Mouse (Mus musculus): ENCODE results near the gene Nabp2.

DNA sequence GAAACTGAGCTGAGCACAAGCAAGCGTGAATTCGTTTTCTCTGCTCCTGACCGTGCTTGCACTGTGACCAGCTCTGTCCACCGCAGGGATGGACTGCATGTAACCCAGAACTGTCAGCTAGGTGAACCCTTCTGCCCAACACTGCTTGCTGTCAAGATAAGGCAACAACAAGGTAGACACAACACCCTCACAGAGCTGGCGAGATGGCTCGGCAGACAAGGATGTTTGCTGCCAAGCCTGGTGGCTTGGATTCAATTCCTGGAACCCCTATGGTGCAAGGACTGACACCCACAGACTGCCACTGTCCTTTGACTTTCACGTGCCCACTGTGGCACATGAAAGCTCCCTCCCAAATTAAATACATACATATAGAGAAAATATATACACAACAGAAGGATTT is 7.4 kb downstream of the Nabp2 start:
- no peak for TF ChIP-seq CTCF (conservative IDR thresholded peaks at IDR 0.05; ENCODE audit: low read length)
- TF ChIP-seq POU5F1 (IDR thresholded peaks at IDR 0.05; ENCODE audit: borderline replicate concordance, low read length) = no peak
- no peak for TF ChIP-seq NANOG (IDR thresholded peaks at IDR 0.05; ENCODE audit: borderline replicate concordance, low read length)

Measured in E14TG2a.4 (cell line).